Mouse (Mus musculus) stomach, embryonic 14.5 days (tissue): ENCODE results near the gene Gm11549. TPM values are rescaled to one million over a fixed set of nuclear protein-coding genes. Genes with fewer than 3 reads are reported as not detected.

Source experiments
- microRNA-seq: library from miRNA; unstranded; fragments of <30 nt; microRNA quantifications from one replicate; pipeline ENCODE4, GENCODE M21; 2016
- polyA plus RNA-seq: library from polyadenylated mRNA; unstranded; fragments of >200 nt; fragmentation: Nextera tagmentation; extraction: Ambion mirVana; gene quantifications from 2 replicates; pipeline ENCODE4 v1.2.1, GENCODE M21; 2014

Gm11549 gene
- polyA plus RNA-seq, 1 experiment from 2014 or later, result 0.30 TPM

Small RNA genes within 50 kb of the gene (microRNA-seq; reads per million reads assigned to microRNA genes)
- not detected for gene Mir7009

Other genes starting within 250 kb of the Gm11549 start
- 315 and 335 TPM in 2 replicates for gene Anxa5, start 45.9 kb downstream of the Gm11549 start, polyA plus RNA-seq
- gene 1810062G17Rik, start 45.9 kb downstream of the Gm11549 start, polyA plus RNA-seq, result 2.0 and 2.1 TPM in 2 replicates
- gene Exosc9, start 30.8 kb upstream of the Gm11549 start, polyA plus RNA-seq, result 55.8 and 60.5 TPM in 2 replicates
- gene Ccna2, start 50.3 kb upstream of the Gm11549 start, polyA plus RNA-seq, result 196 and 200 TPM in 2 replicates
- 13.8 and 14.6 TPM in 2 replicates for gene Bbs7, start 91.7 kb upstream of the Gm11549 start, polyA plus RNA-seq
- gene Trpc3, start 168.4 kb upstream of the Gm11549 start, polyA plus RNA-seq, result 6.7 and 8.6 TPM in 2 replicates